Mouse (Mus musculus) 416B (cell line): ENCODE measurements around the gene Adgrg6.
A peak's percentile ranks its signal among the peaks of the same experiment; 100 is the strongest.

Experiments used
- DNase-seq: peaks from one replicate; pipeline ENCODE4 v3.0.0; 2011; ENCODE audit warnings: low read depth

The Adgrg6 gene

GRCm38 (mm10) chr10:14544941-14545717 lies at the start of gene Adgrg6:
Gene Adgrg6 (minus strand): TSS chr10:14545659.
- no peak for DNase-seq

- DNase-seq, result no peak
Measured at GRCm38 (mm10) chr10:14592215-14592614, 46.8 kb upstream of the Adgrg6 start.

- no peak for DNase-seq
Measured at GRCm38 (mm10) chr10:14590816-14591215, 45.4 kb upstream of the Adgrg6 start.

- peak; percentile 25 for DNase-seq
Measured at GRCm38 (mm10) chr10:14589667-14590066, 44.2 kb upstream of the Adgrg6 start.

- no peak for DNase-seq
Measured at GRCm38 (mm10) chr10:14583496-14583895, 38.0 kb upstream of the Adgrg6 start.

GRCm38 (mm10) chr10:14574255-14574654 lies 28.8 kb upstream of the Adgrg6 start:
- DNase-seq, result peak; percentile 23

GRCm38 (mm10) chr10:14571143-14571542 lies 25.7 kb upstream of the Adgrg6 start:
- no peak for DNase-seq

GRCm38 (mm10) chr10:14570616-14571015 lies 25.2 kb upstream of the Adgrg6 start:
- DNase-seq, result no peak

GRCm38 (mm10) chr10:14546111-14546551 lies 672 bp upstream of the Adgrg6 start:
- peak; percentile 69 for DNase-seq

- no peak for DNase-seq
Measured at GRCm38 (mm10) chr10:14544608-14544940, 885 bp downstream of the Adgrg6 start.

- no peak for DNase-seq
Measured at GRCm38 (mm10) chr10:14543511-14544067, 1.9 kb downstream of the Adgrg6 start.

- DNase-seq, result peak; percentile 57
Measured at GRCm38 (mm10) chr10:14537102-14537501, 8.4 kb downstream of the Adgrg6 start.

GRCm38 (mm10) chr10:14531090-14531489 lies 14.4 kb downstream of the Adgrg6 start:
- DNase-seq, result peak; percentile 52

- peak; percentile 29 for DNase-seq
Measured at GRCm38 (mm10) chr10:14530670-14531069, 14.8 kb downstream of the Adgrg6 start.

GRCm38 (mm10) chr10:14527765-14528164 lies 17.7 kb downstream of the Adgrg6 start:
- peak; percentile 58 for DNase-seq

GRCm38 (mm10) chr10:14522729-14523128 lies 22.7 kb downstream of the Adgrg6 start:
- DNase-seq, result no peak

GRCm38 (mm10) chr10:14520912-14521675 lies 24.4 kb downstream of the Adgrg6 start:
- no peak for DNase-seq

- DNase-seq, result no peak
Measured at GRCm38 (mm10) chr10:14517909-14518308, 27.6 kb downstream of the Adgrg6 start.

GRCm38 (mm10) chr10:14511904-14512663 lies 33.4 kb downstream of the Adgrg6 start:
- DNase-seq, result no peak

- no peak for DNase-seq
Measured at GRCm38 (mm10) chr10:14511157-14511556, 34.3 kb downstream of the Adgrg6 start.

- DNase-seq, result no peak
Measured at GRCm38 (mm10) chr10:14495658-14496057, 49.8 kb downstream of the Adgrg6 start.

GRCm38 (mm10) chr10:14495204-14495603 lies 50.3 kb downstream of the Adgrg6 start:
- no peak for DNase-seq
